Mouse (Mus musculus): Measurements from ENCODE around the gene Tango6. TPM values are rescaled to one million over a fixed set of nuclear protein-coding genes. Genes with fewer than 3 reads are reported as not detected.

Tango6 gene
- total RNA-seq (2021), result 1 to 10 TPM; 8.8 to 9.5 TPM
- long read RNA-seq, experiment 1, full-length matches to known transcripts, result 11 of 19 reads
- long read RNA-seq, experiment 1, partial matches to known transcripts, result 7 of 19 reads
- long read RNA-seq, experiment 1, other reads (novel, unspliced or antisense), result 1 of 19 reads
- long read RNA-seq, experiment 2, full-length matches to known transcripts, result 11 of 21 reads
- long read RNA-seq, experiment 2, partial matches to known transcripts, result 7 of 21 reads
- long read RNA-seq, experiment 2, other reads (novel, unspliced or antisense), result 3 of 21 reads

DNA sequence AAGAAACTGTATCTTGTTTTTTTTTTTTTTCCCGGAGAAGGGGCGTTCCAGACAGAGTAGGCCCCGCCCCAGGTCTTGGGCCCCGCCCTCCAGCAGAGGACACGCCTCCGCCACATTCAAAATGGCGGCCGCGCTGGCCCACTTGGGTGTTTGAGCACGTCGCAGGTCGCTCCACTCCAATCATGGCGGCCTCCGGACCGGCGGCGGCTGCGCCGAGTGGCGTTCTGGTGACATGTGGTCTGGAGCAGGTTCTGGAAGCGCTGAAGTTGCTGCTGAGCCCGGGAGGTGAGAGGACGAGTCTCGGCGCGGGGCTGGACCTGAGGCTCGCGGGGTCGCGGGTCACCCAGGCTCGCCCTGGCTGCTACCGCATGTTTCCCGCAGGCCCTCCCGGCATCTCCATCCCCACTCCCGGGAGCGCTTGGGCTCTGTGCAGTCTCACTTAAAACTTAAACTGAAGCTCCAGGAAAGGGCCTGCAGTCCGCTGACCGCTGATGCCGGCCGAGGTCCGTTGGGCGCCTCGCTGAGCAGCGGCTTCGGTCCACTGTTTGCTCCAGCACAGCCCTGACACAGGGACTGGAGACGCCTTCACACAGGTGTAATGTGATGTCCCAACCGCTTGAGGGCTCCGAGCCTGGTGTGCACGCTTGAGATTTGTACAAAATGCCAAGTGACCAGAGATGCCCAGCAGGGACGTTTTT lies at the start of gene Tango6:
Gene Tango6, plus strand, starts transcription at position 98 of the 698 bp plus-strand sequence.
- DNase-seq, result peak; percentile 91 to 94
- intact Hi-C loops (cut with DNase I), result no loop called here

- intact Hi-C loops (cut with DNase I), result no loop called here
- no peak for DNase-seq
These were observed 49.3 kb upstream of the Tango6 start for GRCm38 (mm10) chr8:106633361-106634158.

- intact Hi-C loops (cut with DNase I), result no loop called here
- DNase-seq, result no peak
These were observed 47.6 kb upstream of the Tango6 start for GRCm38 (mm10) chr8:106635284-106635683.

DNA sequence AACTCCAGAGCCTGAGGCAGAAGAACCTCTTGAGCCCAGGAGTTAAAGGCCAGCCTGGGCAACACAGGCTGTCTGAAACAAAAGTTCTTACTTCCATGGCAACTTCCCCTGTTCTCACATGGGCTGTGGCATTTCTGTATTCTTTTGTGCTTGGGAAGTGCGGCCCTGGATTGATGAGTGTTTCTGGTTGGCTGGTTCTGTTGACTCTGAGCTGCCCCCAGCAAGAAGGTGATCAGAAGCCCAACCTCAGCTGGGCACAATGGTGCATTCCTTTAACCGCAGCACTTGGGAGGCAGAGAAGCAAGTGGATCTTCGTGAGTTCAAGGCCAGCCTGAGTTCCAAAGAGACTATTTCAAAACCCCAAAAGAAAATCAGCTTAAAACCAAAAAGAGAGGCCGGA lies 45.4 kb upstream of the Tango6 start:
- DNase-seq, result no peak
- intact Hi-C loops (cut with DNase I), result no loop called here

- DNase-seq, result no peak
- intact Hi-C loops (cut with DNase I), result no loop called here
These were observed 44.0 kb upstream of the Tango6 start for GRCm38 (mm10) chr8:106638768-106639295.

DNA sequence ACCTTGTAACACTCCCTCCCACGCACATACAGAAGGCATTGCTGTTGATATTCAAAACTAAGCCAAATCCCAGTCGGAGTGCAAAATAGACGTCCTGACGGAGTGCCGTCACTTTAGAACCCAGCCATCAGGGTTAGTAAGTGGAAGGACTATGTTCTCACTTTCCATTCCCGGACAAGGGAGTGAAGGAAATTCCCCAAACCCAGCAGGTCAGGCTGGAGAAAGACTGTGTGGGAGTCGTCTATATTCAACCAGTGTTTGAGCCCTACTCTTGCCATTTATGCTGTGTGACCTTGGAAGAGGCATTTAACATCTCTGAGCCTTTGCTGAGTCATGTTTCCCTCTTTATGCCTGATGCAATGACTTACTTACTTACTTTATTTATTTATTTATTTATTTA lies 42.7 kb upstream of the Tango6 start:
- DNase-seq, result no peak
- intact Hi-C loops (cut with DNase I), result no loop called here

DNA sequence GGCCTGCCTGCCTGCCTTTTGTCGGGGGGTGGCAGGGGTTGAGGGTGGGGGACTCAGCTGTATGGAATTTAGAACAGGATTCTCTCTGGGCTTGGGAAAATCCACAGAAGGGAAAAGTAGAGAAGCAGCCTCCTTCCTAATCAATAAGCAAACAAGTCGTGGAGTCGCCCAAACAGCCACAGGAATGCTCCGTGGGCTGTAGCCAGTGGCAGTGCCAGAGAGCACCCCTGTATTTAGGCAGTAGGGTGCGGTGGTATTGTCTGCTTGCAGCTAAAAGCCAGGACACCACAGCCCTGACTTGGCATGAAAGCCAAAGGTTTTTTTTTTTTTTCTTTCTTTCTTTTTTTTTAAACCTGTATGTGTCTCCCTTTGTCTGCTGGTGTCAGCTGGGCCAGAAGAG lies 41.9 kb upstream of the Tango6 start:
- no peak for DNase-seq
- intact Hi-C loops (cut with DNase I), result no loop called here

GRCm38 (mm10) chr8:106642172-106642571 lies 40.7 kb upstream of the Tango6 start:
- intact Hi-C loops (cut with DNase I), result no loop called here
- no peak for DNase-seq

DNA sequence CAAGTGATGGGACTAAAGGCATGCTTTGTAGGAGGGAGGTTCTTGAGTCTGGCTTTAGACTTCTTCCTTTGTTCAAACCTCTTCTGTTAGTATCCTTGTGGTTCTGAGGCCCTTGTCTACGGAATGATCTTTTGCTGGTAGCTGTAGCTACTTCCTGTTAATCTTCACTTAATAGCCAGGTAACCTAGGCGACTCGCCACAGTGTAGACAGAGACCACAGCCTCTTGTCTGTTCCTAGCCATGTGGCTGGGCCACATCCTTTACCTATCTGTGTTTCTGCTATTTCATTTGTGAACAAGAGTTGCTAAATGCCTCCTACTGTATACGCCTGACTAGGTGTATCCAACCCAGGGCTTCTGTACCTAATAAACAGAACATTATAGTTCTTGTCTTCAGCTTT lies 39.8 kb upstream of the Tango6 start:
- no peak for DNase-seq
- intact Hi-C loops (cut with DNase I), result no loop called here

- no peak for DNase-seq
- intact Hi-C loops (cut with DNase I), result loop anchor here (5.0 kb wide), 2 partner anchors 83 to 233 kb away; no protein-coding TSS in a partner anchor
These were observed 37.9 kb upstream of the Tango6 start for GRCm38 (mm10) chr8:106644957-106645356.

- intact Hi-C loops (cut with DNase I), result loop anchor here (5.0 kb wide), 2 partner anchors 84 to 234 kb away; no protein-coding TSS in a partner anchor
- DNase-seq, result no peak
These were observed 36.7 kb upstream of the Tango6 start for GRCm38 (mm10) chr8:106646153-106646552.

- DNase-seq, result no peak
- intact Hi-C loops (cut with DNase I), result loop anchor here (1.0 to 5.0 kb wide), 3 partner anchors 84 to 234 kb away; no protein-coding TSS in a partner anchor
These were observed 36.1 kb upstream of the Tango6 start for GRCm38 (mm10) chr8:106646731-106647130.

GRCm38 (mm10) chr8:106647387-106647786 lies 35.5 kb upstream of the Tango6 start:
- DNase-seq, result peak; percentile 73 to 83
- intact Hi-C loops (cut with DNase I), result loop anchor here (1.0 to 5.0 kb wide), 3 partner anchors 85 to 235 kb away; no protein-coding TSS in a partner anchor

DNA sequence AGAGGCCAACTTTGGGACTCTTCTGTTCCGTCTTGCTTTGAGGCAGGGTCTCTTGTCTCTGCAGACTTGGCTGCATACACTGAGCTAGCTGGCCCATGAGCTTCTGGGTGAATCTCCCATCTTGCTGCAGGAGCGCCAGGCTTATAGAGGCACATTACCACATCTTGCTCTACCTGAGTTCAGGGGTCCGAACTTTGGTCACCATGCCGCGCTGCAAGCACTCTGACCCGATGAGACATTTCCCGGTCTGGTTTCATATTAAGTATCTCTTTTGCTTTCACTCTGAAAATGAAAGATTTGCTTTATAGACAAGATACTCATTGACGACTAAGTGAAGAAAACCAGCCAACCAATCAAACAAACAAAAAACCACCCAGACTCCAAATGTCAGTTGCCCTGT lies 34.4 kb upstream of the Tango6 start:
- no peak for DNase-seq
- intact Hi-C loops (cut with DNase I), result loop anchor here (5.0 kb wide), 2 partner anchors 86 to 236 kb away; no protein-coding TSS in a partner anchor

- intact Hi-C loops (cut with DNase I), result no loop called here
- DNase-seq, result no peak
These were observed 30.9 kb upstream of the Tango6 start for GRCm38 (mm10) chr8:106651994-106652393.

GRCm38 (mm10) chr8:106656046-106656445 lies 26.8 kb upstream of the Tango6 start:
- intact Hi-C loops (cut with DNase I), result no loop called here
- no peak for DNase-seq

DNA sequence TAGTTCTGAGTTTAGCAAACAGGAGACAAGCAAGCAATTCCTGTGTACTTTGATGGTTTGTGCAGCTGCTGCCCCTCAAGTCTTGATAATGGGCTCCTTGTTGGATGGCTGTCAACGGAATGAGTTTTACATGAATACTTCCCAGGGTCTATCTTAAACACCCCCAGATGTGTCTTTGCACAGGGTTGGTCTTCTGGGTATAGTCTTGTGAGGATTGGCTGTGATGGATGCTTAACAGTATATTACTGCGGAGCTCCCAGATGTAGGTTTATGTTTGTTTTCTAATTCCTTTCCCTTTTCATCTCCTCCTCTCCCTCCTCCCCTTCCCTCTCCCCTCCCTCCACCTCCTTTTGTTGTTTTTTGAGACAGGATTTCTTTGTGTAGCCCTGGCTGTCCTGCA lies 10.1 kb upstream of the Tango6 start:
- DNase-seq, result no peak
- intact Hi-C loops (cut with DNase I), result no loop called here

DNA sequence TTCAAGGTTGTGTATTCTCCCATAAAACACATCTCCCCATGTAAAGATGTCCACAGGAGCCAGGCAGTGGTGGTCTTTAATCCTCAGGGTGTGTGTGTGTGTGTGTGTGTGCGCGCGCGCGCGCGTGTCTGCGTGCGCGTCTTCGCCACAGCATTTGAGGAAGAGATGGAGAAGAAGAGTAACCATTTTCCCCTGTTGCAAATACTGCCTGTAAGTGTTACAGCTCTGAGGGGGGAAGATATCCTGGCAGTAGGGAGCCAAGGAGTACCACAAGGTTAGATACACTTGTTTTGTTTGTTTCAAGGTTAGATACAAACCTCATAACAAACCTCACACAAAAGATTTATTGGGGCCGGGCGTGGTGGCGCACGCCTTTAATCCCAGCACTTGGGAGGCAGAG lies 8.6 kb upstream of the Tango6 start:
- intact Hi-C loops (cut with DNase I), result no loop called here
- no peak for DNase-seq

DNA sequence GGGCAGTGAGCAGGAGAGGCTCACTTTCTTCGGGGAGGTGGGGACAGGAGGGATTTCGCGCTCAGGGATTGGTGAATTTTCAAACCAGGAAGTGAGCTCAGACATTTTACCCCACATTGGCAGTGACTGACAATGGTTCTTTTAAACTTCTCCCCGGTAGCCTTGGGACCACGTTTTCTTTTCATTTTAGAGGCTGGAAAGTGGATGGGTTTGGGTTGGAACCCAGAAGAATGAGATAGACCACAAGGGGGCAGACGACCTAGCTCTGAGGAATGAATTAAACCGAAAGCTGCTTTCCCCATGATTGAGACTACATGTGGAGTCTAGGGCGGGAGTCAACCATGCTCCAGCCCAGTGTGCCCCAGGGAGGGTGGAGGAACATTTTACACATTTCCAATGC lies 8.0 kb upstream of the Tango6 start:
- intact Hi-C loops (cut with DNase I), result no loop called here
- DNase-seq, result no peak

GRCm38 (mm10) chr8:106684387-106684786 lies 1.5 kb downstream of the Tango6 start:
- intact Hi-C loops (cut with DNase I), result no loop called here
- no peak for DNase-seq

DNA sequence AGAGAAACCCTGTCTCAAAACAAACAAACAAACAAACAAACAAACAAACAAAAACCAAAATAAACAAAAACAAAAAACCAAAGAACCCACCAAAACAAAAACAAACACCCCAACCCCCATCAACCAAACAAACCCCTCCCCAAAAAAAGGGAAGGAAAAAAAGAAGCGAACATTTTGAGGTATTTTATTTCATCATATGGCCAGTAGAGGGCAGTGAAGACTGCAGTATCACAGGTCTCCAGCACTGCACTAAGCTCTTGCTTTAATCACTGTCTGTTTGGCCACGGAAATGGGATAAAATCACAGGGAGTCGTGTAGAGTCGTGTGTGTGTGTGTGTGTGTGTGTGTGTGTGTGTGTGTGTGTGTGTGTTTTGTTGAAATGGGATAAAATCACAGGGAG lies 4.6 kb downstream of the Tango6 start:
- intact Hi-C loops (cut with DNase I), result no loop called here
- DNase-seq, result no peak

Measured in heart, postnatal 14 days (tissue).